Mouse (Mus musculus) intestine, postnatal 0 days (tissue): ENCODE data around the gene Traf6. TPM values are rescaled to one million over a fixed set of nuclear protein-coding genes. Genes with fewer than 3 reads are reported as not detected.

Experiments
- ATAC-seq: fragments of 200-750 bp; cut with Nextera tagmentation; 2 replicates; pipeline ENCODE4 v1.8.0; 2017; ENCODE audit warnings: mild to moderate bottlenecking, moderate TSS enrichment, moderate library complexity
- H3K27ac ChIP-seq: fragments of 300-500 bp; sonication (generic); 2 replicates; pipeline ENCODE4 v1.5.1; 2014; ENCODE audit warnings: mild to moderate bottlenecking, low read depth, low read length, moderate library complexity
- H3K27me3 ChIP-seq: fragments of 300-500 bp; sonication (generic); replicated peaks from 2 replicates; pipeline ENCODE4 v1.6.1; 2014; ENCODE audit warnings: low read length, mixed read lengths; ENCODE audit not compliant: control insufficient read depth, insufficient read depth
- H3K36me3 ChIP-seq: fragments of 300-500 bp; sonication (generic); 2 replicates; pipeline ENCODE4 v1.6.1; 2014; ENCODE audit warnings: mild to moderate bottlenecking, moderate library complexity; ENCODE audit not compliant: control insufficient read depth, insufficient read depth
- H3K4me1 ChIP-seq: fragments of 300-500 bp; sonication (generic); replicated peaks from 2 replicates; pipeline ENCODE4 v1.6.1; 2014; ENCODE audit warnings: antibody characterized with exemption, low read length, mixed read lengths; ENCODE audit not compliant: control insufficient read depth, insufficient read depth
- H3K4me2 ChIP-seq: fragments of 300-500 bp; sonication (generic); replicated peaks from 2 replicates; pipeline ENCODE4 v1.6.1; 2014; ENCODE audit warnings: low read depth, mild to moderate bottlenecking, moderate library complexity
- H3K4me3 ChIP-seq: fragments of 300-500 bp; sonication (generic); 2 replicates; pipeline ENCODE4 v1.5.1; 2014; ENCODE audit warnings: low read depth, low read length
- H3K9ac ChIP-seq: fragments of 300-500 bp; sonication (generic); 2 replicates; pipeline ENCODE4 v1.6.1; 2014; ENCODE audit warnings: mild to moderate bottlenecking, low read depth, low read length
- H3K9me3 ChIP-seq: fragments of 300-500 bp; sonication (generic); 2 replicates; pipeline ENCODE4 v1.6.1; 2016; ENCODE audit warnings: mixed run types; ENCODE audit not compliant: control insufficient read depth
- CTCF ChIP-seq: sonication (generic); IDR thresholded peaks from 2 replicates; pipeline ENCODE4 v1.5.1; 2016; ENCODE audit warnings: low read depth, mild to moderate bottlenecking, control low read depth, antibody characterized with exemption, moderate library complexity
- WGBS: fragments of 180-500 bp; shearing (Covaris S2); extraction: QIAGEN DNeasy Blood & Tissue Kit; methylation state at CpG from one replicate; pipeline ENCODE4 v1.1.7; 2014; 5-methylcytosine and 5-hydroxymethylcytosine counted together
- polyA plus RNA-seq: library from polyadenylated mRNA; unstranded; fragments of >200 nt; fragmentation: Nextera tagmentation; extraction: Ambion mirVana; gene quantifications from 2 replicates; pipeline ENCODE4 v1.2.1, GENCODE M21; 2015

The Traf6 gene
- polyA plus RNA-seq, 1 experiment from 2014 or later: 4.9 TPM

DNA sequence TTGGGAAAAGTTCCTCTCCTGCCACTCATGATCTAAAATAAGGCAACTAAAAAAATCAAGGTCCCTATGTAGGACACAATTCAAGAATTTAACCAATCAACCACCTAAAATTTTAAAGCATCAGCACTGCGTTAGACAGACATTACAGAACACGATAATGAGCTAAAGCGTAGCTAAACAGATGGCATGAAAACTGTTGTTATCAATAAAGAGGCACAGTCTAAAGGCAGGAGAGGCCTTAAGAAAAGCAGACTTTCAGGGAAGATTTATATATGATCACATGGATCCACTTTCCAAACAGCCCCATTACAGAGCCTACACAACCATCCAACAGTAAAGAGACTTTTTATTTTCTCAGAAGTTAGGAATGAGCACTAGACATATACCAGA lies 12.5 kb upstream of the Traf6 start:
- H3K4me1 ChIP-seq: no peaks in the 10 kb centered on the region; the same call in 1 of the 2 replicates
- H3K9me3 ChIP-seq: no peaks in the 10 kb centered on the region
- no peak overlapping the region for H3K27ac ChIP-seq
- 89% methylated on average over 3 of the region's 3 CpGs for WGBS
- TF ChIP-seq CTCF: no peak
- ATAC-seq: no peak
- no peaks in the 10 kb centered on the region for H3K36me3 ChIP-seq
- no peaks in the 10 kb centered on the region for H3K27me3 ChIP-seq
- H3K4me3 ChIP-seq: no peak overlapping the region
- H3K9ac ChIP-seq: no peak overlapping the region
- no peak overlapping the region for H3K4me2 ChIP-seq

DNA sequence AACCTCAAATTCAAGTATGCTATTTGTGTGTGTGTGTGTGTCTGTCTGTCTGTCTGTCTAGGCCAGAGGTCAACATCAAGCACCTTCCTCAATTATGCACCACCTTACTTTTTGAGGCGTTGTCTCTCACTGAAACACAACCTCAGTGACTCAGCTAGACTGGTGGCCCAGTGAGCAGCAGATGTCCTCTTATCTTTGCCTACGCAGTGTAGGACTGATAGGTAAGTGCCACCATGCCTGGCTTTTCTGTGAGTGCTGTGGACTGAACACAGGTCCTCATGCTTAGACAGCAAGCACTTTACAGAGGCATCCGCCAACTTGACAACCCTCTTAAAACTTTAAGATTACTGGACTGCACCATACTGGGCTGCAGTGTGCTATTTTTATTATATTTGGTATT lies 9.5 kb upstream of the Traf6 start:
- TF ChIP-seq CTCF: no peak
- no peak for ATAC-seq
- no peaks in the 10 kb centered on the region for H3K36me3 ChIP-seq
- H3K27me3 ChIP-seq: no peaks in the 10 kb centered on the region
- no peak overlapping the region for H3K4me2 ChIP-seq
- H3K9ac ChIP-seq: no peak overlapping the region
- no peaks in the 10 kb centered on the region for H3K9me3 ChIP-seq
- no peaks in the 10 kb centered on the region for H3K4me1 ChIP-seq
- H3K27ac ChIP-seq: no peak overlapping the region
- H3K4me3 ChIP-seq: no peak overlapping the region
- WGBS: 75% methylated on average over 3 of the region's 3 CpGs

DNA sequence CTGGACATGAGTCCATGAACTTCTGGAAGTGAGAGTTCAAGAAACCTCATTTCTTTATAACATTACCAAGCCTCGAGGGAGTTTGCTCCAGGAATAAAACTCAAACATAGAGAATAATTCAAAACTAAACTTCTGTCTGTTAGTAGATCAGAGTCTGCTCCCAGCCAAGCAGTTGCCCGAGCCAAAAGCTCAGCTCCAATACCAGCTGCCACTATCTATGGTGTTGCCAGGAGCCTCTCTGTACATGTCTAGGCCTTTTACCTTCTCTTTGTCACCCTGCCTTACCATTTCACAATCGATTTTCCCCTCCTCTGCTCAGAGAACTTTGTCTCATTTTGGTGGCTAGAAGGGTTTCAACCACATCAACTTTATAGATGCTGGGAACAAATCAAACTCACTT lies 4.7 kb upstream of the Traf6 start:
- TF ChIP-seq CTCF: no peak
- WGBS: 64% methylated on average over 3 of the region's 3 CpGs
- Histone ChIP-seq H3K4me2 (no peak overlapping the region), H3K4me3 (no peak overlapping the region), H3K4me1 (no peaks in the 10 kb centered on the region), H3K27me3 (no peaks in the 10 kb centered on the region), H3K9ac (no peak overlapping the region), H3K36me3 (no peaks in the 10 kb centered on the region), H3K9me3 (no peaks in the 10 kb centered on the region), H3K27ac (no peak overlapping the region)
- ATAC-seq: no peak

DNA sequence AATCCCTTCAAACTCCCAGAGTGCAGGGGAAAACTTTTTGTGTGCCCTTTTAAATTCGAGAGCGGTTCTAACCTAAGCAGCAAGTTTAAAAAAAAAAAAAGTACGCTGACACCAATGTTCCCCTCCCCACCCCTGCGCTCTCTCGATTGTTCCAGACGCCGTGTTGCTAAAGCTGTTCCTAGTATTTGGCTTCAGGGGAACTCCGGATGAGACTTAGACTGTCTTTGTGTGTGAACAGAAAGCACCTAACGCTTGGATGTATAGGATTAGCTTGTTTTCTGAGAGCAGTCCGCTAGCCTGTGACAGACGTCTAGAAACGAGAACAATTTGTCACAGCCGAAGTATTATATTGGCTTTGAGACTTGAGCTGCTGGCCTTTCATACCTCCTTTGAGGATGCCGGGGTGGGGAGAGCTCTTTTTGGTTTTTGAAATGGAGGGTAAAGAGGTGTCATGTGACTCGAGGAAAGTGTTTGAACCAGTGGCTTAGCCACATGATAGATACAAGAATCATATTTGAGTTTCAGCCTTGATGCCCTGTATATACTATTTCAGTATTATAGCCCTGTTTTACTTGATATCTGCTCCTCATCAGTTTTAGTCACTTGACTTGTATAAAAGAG lies 1.0 kb downstream of the Traf6 start:
- no peaks in the 10 kb centered on the region for H3K27me3 ChIP-seq
- no peak for TF ChIP-seq CTCF
- peak overlapping the region; percentile 72 for H3K4me3 ChIP-seq
- no peak overlapping the region for H3K27ac ChIP-seq
- peaks cover 5% of the 10 kb centered on the region for H3K36me3 ChIP-seq
- no peaks in the 10 kb centered on the region for H3K9me3 ChIP-seq
- 5% methylated on average over 15 of the region's 15 CpGs for WGBS
- peak overlapping the region; percentile 86 for H3K9ac ChIP-seq
- H3K4me2 ChIP-seq: peak overlapping the region; percentile 93
- peaks cover 2% of the 10 kb centered on the region; the same call in 1 of the 2 replicates for H3K4me1 ChIP-seq
- ATAC-seq: no peak

DNA sequence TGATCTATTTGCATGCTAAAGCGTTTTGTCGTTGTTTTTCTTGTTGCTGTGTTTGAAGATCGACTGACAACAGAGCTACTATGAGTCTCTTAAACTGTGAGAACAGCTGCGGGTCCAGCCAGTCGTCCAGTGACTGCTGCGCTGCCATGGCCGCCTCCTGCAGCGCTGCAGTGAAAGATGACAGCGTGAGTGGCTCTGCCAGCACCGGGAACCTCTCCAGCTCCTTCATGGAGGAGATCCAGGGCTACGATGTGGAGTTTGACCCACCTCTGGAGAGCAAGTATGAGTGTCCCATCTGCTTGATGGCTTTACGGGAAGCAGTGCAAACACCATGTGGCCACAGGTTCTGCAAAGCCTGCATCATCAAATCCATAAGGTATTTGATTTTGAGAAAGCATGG lies 6.2 kb downstream of the Traf6 start:
- 89% methylated on average over 12 of the region's 12 CpGs for WGBS
- peaks cover 2% of the 10 kb centered on the region; the same call in 1 of the 2 replicates for H3K4me1 ChIP-seq
- H3K27ac ChIP-seq: no peak overlapping the region
- no peak for TF ChIP-seq CTCF
- no peak overlapping the region for H3K4me2 ChIP-seq
- H3K9ac ChIP-seq: no peak overlapping the region
- peaks cover 42% of the 10 kb centered on the region for H3K36me3 ChIP-seq
- H3K27me3 ChIP-seq: no peaks in the 10 kb centered on the region
- no peak for ATAC-seq
- H3K4me3 ChIP-seq: no peak overlapping the region
- no peaks in the 10 kb centered on the region for H3K9me3 ChIP-seq

DNA sequence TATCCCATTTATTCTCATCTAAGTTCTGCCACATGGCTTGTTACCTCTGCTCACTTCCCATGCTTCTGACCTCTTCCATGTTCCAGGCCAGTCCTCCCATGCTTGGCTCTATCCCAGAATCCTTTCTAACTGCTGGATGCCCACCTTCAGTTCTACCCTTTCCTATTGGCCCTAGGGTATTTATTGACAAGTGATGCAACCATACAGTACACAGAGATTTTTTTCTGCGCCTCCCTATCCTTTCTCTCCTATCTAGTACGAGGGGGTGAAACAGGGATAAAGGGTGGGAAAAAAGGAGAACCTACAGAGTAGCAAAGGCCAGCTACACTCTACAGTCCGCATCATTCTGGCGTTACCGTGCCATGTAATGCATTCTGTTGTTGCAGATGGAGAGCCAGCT lies 9.8 kb downstream of the Traf6 start:
- Histone ChIP-seq H3K9ac (no peak overlapping the region), H3K4me2 (no peak overlapping the region), H3K4me1 (no peaks in the 10 kb centered on the region), H3K27ac (no peak overlapping the region), H3K9me3 (no peaks in the 10 kb centered on the region), H3K36me3 (peaks cover 66% of the 10 kb centered on the region), H3K27me3 (no peaks in the 10 kb centered on the region), H3K4me3 (no peak overlapping the region)
- WGBS: 94% methylated on average over 5 of the region's 5 CpGs
- no peak for ATAC-seq
- TF ChIP-seq CTCF: no peak
